Mouse (Mus musculus): ENCODE measurements around the gene Mfsd12.

Mfsd12 gene

GRCm38 (mm10) chr10:81401521-81402226 is 44.4 kb downstream of the Mfsd12 start:
- peak in 1 of 2 experiments; percentile 74 for DNase-seq (ENCODE audit: low spot score in 2 of 2)

- no peak for DNase-seq (ENCODE audit: low spot score in 2 of 2)
These were observed 45.0 kb downstream of the Mfsd12 start for GRCm38 (mm10) chr10:81402227-81402765.

GRCm38 (mm10) chr10:81403511-81403910 is 46.2 kb downstream of the Mfsd12 start:
- DNase-seq (ENCODE audit: low spot score in 2 of 2) = no peak

- DNase-seq (ENCODE audit: low spot score in 2 of 2) = no peak
These were observed 46.8 kb downstream of the Mfsd12 start for GRCm38 (mm10) chr10:81404082-81404481.

GRCm38 (mm10) chr10:81404720-81405119 is 47.4 kb downstream of the Mfsd12 start:
- DNase-seq (ENCODE audit: low spot score in 2 of 2) = no peak

- no peak for DNase-seq (ENCODE audit: low spot score in 2 of 2)
These were observed 48.4 kb downstream of the Mfsd12 start for GRCm38 (mm10) chr10:81405588-81406201.

- no peak for DNase-seq (ENCODE audit: low spot score in 2 of 2)
These were observed 49.5 kb downstream of the Mfsd12 start for GRCm38 (mm10) chr10:81406504-81407440.

- DNase-seq (ENCODE audit: low spot score in 2 of 2) = peak in 1 of 2 experiments; percentile 74
These were observed 50.5 kb downstream of the Mfsd12 start for GRCm38 (mm10) chr10:81407539-81408423.

GRCm38 (mm10) chr10:81408424-81408729 is 51.1 kb downstream of the Mfsd12 start:
- no peak for DNase-seq (ENCODE audit: low spot score in 2 of 2)

GRCm38 (mm10) chr10:81408871-81409291 is 51.6 kb downstream of the Mfsd12 start:
- peak in 1 of 2 experiments; percentile 52 for DNase-seq (ENCODE audit: low spot score in 2 of 2)

- no peak for DNase-seq (ENCODE audit: low spot score in 2 of 2)
These were observed 52.0 kb downstream of the Mfsd12 start for GRCm38 (mm10) chr10:81409330-81409729.

GRCm38 (mm10) chr10:81410350-81410749 is 53.1 kb downstream of the Mfsd12 start:
- DNase-seq (ENCODE audit: low spot score in 2 of 2) = no peak

GRCm38 (mm10) chr10:81410981-81411380 is 53.7 kb downstream of the Mfsd12 start:
- no peak for DNase-seq (ENCODE audit: low spot score in 2 of 2)

GRCm38 (mm10) chr10:81411471-81412400 is 54.4 kb downstream of the Mfsd12 start:
- peak in 1 of 2 experiments; percentile 59 for DNase-seq (ENCODE audit: low spot score in 2 of 2)

GRCm38 (mm10) chr10:81412586-81413309 is 55.5 kb downstream of the Mfsd12 start:
- DNase-seq (ENCODE audit: low spot score in 2 of 2) = no peak

- DNase-seq (ENCODE audit: low spot score in 2 of 2) = peak; percentile 65 to 81
These were observed 56.3 kb downstream of the Mfsd12 start for GRCm38 (mm10) chr10:81413310-81414261.

- DNase-seq (ENCODE audit: low spot score in 2 of 2) = no peak
These were observed 57.4 kb downstream of the Mfsd12 start for GRCm38 (mm10) chr10:81414682-81415081.

- no peak for DNase-seq (ENCODE audit: low spot score in 2 of 2)
These were observed 57.9 kb downstream of the Mfsd12 start for GRCm38 (mm10) chr10:81415146-81415545.

Data from urinary bladder, adult 18-20 months (tissue).